Mouse (Mus musculus): ENCODE data around the gene Loxl3.

GRCm38 (mm10) chr6:83024421-83024820 lies 9.6 kb upstream of the Loxl3 start:
- no peak for TF ChIP-seq CTCF (IDR thresholded peaks at IDR 0.05; ENCODE audit: borderline replicate concordance, extremely low read depth, insufficient read depth, insufficient read length)
- TF ChIP-seq POLR2A (IDR thresholded peaks at IDR 0.05; ENCODE audit: borderline replicate concordance, extremely low read depth, insufficient read depth, insufficient read length, poor library complexity, severe bottlenecking), result no peak
